Mouse (Mus musculus): ENCODE data around the gene Apln.

GRCm38 (mm10) chrX:48011656-48012055 is 23.0 kb downstream of the Apln start:
- no peak for TF ChIP-seq EP300 (optimal IDR thresholded peaks at IDR 0.05)
- no peak for TF ChIP-seq CTCF (IDR thresholded peaks at IDR 0.05; ENCODE audit: low read depth)

Data from stomach, postnatal 0 days (tissue).